Mouse (Mus musculus) brain, embryonic 14.5 days (tissue): ENCODE results near the gene Gdap1l1.

Experiments
- CTCF ChIP-seq: fragments of 200-500 bp; IDR thresholded peaks from 2 replicates; pipeline ENCODE4 v1.5.1; 2012; ENCODE audit warnings: inconsistent platforms, mild to moderate bottlenecking, moderate library complexity, borderline replicate concordance; ENCODE audit not compliant: insufficient read depth, insufficient read length; ENCODE audit errors: extremely low read depth
- POLR2A ChIP-seq: fragments of 200-500 bp; IDR thresholded peaks from 2 replicates; pipeline ENCODE4 v1.6.1; 2012; ENCODE audit warnings: mild to moderate bottlenecking, inconsistent platforms, borderline replicate concordance; ENCODE audit not compliant: poor library complexity, insufficient read depth, insufficient read length, severe bottlenecking; ENCODE audit errors: extremely low read depth

DNA sequence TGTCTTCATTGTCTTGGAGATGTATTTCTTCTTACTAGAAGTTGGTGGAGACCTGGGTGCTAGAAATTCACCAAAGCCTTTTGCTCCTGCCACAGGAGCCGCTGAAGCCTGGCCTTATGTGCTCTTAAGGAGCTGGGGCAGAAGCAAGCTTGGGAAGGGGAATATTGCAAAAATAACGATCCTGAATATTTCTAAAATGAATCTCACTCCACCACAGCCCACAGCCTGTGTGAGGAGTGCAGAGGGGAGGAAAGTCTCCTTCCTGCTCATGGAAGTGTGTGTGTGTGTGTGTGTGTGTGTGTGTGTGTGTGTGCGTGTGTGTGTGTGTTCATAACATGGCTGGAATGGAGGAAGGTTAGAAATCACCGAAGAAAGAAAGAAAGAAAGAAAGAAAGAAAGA, 39.5 kb upstream of the Gdap1l1 start:
- TF ChIP-seq CTCF (no peak), POLR2A (no peak)
